Mouse (Mus musculus) urinary bladder, adult 18-20 months (tissue): ENCODE results near the gene Adamts2.
A peak's percentile ranks its signal among the peaks of the same experiment; 100 is the strongest.

Experiments
- DNase-seq, 2 experiments: peaks; one replicate each; pipeline ENCODE4 v3.0.0; 2022; ENCODE audit warnings: low spot score in 2 of 2, mixed read lengths in 2 of 2

The Adamts2 gene

DNA sequence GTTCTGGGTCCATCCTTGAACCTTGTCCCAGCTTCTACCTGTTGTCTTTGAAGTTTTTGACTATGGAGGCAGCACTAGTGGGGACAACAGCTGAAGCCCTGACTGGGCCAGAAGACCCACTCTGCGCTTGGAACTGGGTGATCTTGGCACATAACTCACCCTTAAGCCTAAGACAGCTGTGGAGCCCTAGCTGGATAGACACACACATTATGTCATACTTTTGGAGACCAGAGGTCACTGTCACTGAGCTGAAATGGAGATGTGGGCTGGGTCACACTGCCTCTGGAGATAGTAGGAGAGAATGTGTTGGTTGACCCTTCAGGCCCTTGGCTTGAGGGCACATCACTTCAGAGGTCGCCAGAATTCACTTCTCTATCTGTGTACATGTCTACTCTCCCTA, 69.5 kb downstream of the Adamts2 start:
- no peak for DNase-seq

DNA sequence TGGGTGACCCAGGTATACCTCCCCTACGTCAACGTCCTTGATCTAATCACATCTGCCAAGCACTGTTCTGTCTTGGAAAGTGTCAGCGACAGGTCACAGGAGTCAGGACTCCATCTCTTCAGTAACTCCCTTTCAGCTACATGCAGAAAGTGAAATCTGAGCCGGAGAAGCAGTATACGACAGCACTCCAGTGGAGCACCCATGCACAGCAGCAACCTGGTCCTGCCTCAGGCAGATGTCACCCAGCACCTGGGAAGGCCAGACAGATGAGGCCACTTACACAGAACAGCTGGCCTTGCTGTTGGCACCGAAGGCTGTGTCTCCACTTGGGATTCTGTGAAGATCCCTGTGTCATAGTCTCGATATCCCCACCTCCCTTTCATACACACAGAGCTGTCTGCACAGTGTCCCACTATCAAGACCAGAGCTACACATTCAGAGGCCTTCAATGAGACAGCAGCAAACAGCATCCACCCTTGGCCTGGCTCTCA, 70.0 kb downstream of the Adamts2 start:
- DNase-seq, result no peak

- no peak for DNase-seq
These were observed 71.0 kb downstream of the Adamts2 start for GRCm38 (mm10) chr11:50672866-50673265.

GRCm38 (mm10) chr11:50673525-50674250, 71.8 kb downstream of the Adamts2 start:
- no peak for DNase-seq

GRCm38 (mm10) chr11:50674390-50674789, 72.5 kb downstream of the Adamts2 start:
- peak in 1 of 2 experiments; percentile 55 for DNase-seq

DNA sequence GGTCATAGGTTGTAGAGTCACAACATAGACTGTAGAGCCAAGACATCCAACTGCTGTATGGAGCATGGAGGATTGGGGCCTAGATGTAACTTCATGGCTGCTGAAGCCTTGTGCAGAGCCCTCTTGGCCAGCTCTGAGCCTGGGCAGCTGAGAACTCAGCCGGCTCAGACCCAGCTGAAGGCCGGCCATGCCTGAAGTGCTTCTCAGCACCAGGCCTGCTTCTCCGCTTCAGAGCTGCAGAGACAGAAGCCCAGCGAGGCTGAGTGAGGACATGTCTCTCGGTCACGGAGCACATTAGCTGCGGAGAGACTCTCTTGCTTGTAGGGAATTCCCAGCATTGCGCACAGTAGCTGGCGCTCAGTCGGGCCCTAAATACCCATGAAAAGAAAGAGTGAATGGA, 76.8 kb downstream of the Adamts2 start:
- DNase-seq, result no peak

- no peak for DNase-seq
These were observed 80.1 kb downstream of the Adamts2 start for GRCm38 (mm10) chr11:50681940-50682339.

GRCm38 (mm10) chr11:50683821-50684220, 81.9 kb downstream of the Adamts2 start:
- DNase-seq, result no peak

GRCm38 (mm10) chr11:50688584-50688983, 86.7 kb downstream of the Adamts2 start:
- no peak for DNase-seq

DNA sequence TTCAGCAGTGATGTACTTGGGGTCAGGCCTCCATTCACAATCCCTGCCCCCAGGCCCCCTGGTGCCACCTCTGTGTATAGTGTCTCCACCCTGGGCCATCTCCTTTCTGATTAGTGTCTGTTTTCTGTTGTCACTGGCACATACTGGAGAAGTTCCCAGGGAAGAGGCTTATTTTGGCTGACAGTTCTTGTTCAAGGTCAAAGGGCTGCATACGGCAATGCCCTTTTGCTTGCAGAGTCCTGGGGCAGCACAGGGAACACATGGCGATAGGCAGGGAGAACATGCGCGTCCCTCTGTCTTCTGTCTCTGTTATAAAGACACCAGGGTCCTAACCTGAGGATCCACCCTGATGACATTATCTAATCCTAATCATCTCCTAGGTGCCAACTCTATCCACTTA, 87.8 kb downstream of the Adamts2 start:
- DNase-seq, result no peak

DNA sequence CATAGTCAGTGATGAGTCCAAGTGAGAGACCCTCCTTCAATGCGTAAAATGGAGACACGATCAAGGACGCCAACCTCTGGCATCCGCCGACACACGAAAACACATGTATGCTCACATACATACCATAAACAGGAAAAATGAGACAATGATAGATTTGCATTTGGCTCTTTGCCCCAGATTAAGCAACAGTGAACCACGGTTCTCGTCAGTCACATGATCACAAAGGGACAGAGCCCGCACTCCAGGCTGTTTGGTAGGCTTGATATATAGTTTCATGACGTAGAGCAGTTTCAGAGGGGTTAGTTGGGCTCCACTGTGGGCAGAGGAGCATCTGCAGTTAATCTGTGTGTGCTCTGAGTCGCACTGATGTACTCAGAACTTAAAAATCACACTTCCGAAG, 98.1 kb downstream of the Adamts2 start:
- DNase-seq, result no peak

DNA sequence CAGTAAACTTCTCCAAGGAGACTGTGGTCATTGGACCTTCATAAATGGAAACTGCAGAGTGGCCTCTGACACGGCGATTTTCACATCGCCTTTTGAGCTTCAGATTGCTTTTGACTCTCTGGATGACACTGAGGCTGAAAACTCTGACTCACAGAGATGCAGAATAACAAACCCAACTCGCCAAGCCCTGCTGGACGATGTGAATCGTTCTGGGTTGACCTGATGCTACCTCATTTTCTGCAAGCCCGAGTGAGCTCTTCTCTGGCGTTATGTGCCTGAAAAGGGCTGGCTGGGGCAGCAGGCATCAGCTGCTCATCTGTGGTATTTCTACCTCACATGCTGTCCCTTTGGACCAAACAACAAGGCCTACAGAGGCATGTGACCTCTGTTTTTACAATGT, 98.6 kb downstream of the Adamts2 start:
- DNase-seq, result peak in 1 of 2 experiments; percentile 26

GRCm38 (mm10) chr11:50703397-50703796, 101.5 kb downstream of the Adamts2 start:
- DNase-seq, result no peak

GRCm38 (mm10) chr11:50704511-50704910, 102.6 kb downstream of the Adamts2 start:
- DNase-seq, result no peak

DNA sequence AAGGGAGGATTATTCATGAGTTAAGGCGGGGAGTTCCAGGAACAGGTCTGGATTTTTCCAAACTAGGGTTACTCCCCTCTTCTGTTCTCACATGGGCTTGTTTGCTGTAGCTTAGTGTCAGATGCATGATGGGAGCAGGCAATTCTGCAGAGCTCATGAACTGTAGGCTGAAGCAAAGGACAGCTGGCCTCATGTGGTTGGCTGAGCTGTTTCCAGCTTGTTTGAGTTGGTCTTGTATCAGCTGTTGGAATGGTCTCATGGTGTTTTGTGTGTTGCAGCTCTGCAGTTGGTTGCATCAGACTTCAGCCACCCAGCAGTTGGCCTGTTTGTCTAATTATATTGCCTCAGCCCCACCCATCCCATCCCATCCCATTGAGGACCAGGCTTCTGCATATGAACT, 105.4 kb downstream of the Adamts2 start:
- DNase-seq, result peak in 1 of 2 experiments; percentile 32

GRCm38 (mm10) chr11:50713610-50714202, 111.8 kb downstream of the Adamts2 start:
- DNase-seq, result no peak

- no peak for DNase-seq
These were observed 113.2 kb downstream of the Adamts2 start for GRCm38 (mm10) chr11:50715091-50715490.

DNA sequence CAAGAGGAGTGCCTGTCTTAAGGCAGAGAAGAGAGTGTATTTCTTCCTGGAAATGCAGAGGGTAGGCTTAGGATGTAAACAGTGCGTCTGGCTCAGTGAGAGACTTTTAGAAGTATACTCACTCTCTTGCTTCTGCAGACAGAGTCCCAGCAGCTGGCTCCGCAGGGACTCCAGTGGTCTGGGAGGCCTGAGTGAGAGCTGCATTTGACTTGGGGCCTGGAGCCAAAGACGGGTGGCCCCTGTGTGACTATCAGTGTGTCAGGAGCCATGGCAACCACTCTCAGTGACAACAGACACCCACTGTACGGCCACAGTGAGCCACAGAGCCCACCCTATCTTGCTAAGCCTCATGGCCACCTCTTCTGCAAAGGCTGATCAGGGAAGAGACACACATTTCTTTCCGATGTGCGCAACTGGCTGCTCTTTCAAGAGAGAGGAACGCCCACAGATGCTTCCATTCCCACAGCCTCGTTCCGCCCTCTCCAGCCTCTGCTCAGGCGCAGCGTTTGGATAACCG, 115.6 kb downstream of the Adamts2 start:
- DNase-seq, result peak in 1 of 2 experiments; percentile 27

GRCm38 (mm10) chr11:50718862-50719261, 117.0 kb downstream of the Adamts2 start:
- no peak for DNase-seq

DNA sequence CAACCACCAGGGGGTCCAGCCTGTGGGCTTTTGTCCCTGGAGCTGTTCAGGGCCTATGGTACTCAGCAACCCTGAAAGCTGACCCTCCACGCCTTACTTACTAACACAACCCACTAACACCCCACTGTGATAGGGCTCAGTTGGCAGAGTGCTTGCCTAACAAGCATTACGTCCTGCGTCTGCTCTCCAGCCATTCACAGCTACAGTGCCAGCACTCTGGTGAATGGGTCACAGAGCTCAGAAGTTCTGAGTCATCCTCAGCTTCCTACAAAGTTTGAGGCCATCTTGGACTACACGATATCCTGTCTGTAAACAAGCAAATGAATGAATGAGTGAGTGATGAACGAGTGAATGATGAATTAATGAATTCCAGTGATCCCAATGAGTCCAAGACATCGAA, 118.5 kb downstream of the Adamts2 start:
- no peak for DNase-seq

- no peak for DNase-seq
These were observed 119.1 kb downstream of the Adamts2 start for GRCm38 (mm10) chr11:50720856-50721550.

DNA sequence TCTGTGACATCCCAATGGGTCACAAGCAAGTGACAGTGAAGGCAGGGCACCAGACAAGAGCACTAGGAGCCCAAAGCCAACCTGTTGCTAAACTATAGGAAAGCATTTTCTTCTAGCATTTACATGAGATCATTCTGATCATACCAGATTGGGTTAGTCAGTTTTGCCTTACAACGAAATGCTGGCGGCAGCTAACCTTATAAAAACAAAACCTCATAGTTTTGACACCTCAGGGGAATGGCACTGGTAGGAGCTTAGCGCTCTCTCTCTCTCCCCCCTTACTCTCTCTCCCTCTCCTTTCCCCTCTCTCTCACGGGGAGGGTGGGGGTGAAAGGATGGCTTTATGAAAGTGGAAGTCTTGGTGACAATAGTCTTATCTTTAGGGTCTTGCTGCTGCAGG, 123.7 kb downstream of the Adamts2 start:
- DNase-seq, result no peak

GRCm38 (mm10) chr11:50726035-50726434, 124.2 kb downstream of the Adamts2 start:
- DNase-seq, result no peak
